Mouse (Mus musculus) kidney, embryonic 16.5 days (tissue): Measurements from ENCODE around the gene Xpr1. TPM values are rescaled to one million over a fixed set of nuclear protein-coding genes. Genes with fewer than 3 reads are reported as not detected.

ENCODE experiments used
- ATAC-seq: fragments of 200-750 bp; cut with Nextera tagmentation; 2 replicates; pipeline ENCODE4 v1.8.0; 2017; ENCODE audit warnings: moderate TSS enrichment; ENCODE audit not compliant: low FRiP score, low TSS enrichment
- H3K27ac ChIP-seq: fragments of 300-500 bp; sonication (generic); 2 replicates; pipeline ENCODE4 v1.5.1; 2014; ENCODE audit warnings: low read length
- H3K27me3 ChIP-seq: fragments of 300-500 bp; sonication (generic); 2 replicates; pipeline ENCODE4 v1.6.1; 2014; ENCODE audit warnings: low read length, control low read depth, mixed read lengths; ENCODE audit not compliant: insufficient read depth
- H3K36me3 ChIP-seq: fragments of 300-500 bp; sonication (generic); 2 replicates; pipeline ENCODE4 v1.6.1; 2014; ENCODE audit warnings: low read length, control low read depth, mixed read lengths; ENCODE audit not compliant: insufficient read depth
- H3K4me1 ChIP-seq: fragments of 300-500 bp; sonication (generic); 2 replicates; pipeline ENCODE4 v1.6.1; 2014; ENCODE audit warnings: low read length, control low read depth, mixed read lengths; ENCODE audit not compliant: insufficient read depth
- H3K4me2 ChIP-seq: fragments of 300-500 bp; sonication (generic); replicated peaks from 2 replicates; pipeline ENCODE4 v1.6.1; 2014; ENCODE audit warnings: low read depth, low read length
- H3K4me3 ChIP-seq: fragments of 300-500 bp; sonication (generic); 2 replicates; pipeline ENCODE4 v1.5.1; 2014; ENCODE audit warnings: mild to moderate bottlenecking, low read length
- H3K9ac ChIP-seq: fragments of 300-500 bp; sonication (generic); replicated peaks from 2 replicates; pipeline ENCODE4 v1.6.1; 2014; ENCODE audit warnings: low read length
- H3K9me3 ChIP-seq: fragments of 300-500 bp; sonication (generic); 2 replicates; pipeline ENCODE4 v1.6.1; 2016; ENCODE audit warnings: low read length, control low read depth
- WGBS: fragments of 180-500 bp; shearing (Covaris S2); extraction: QIAGEN DNeasy Blood & Tissue Kit; methylation state at CpG from one replicate; pipeline ENCODE4 v1.1.7; 2014; 5-methylcytosine and 5-hydroxymethylcytosine counted together
- polyA plus RNA-seq: library from polyadenylated mRNA; unstranded; fragments of >200 nt; fragmentation: Nextera tagmentation; extraction: Ambion mirVana; gene quantifications from 2 replicates; pipeline ENCODE4 v1.2.1, GENCODE M21; 2015

Xpr1 gene
- polyA plus RNA-seq, 1 experiment from 2014 or later: 9.2 TPM

DNA sequence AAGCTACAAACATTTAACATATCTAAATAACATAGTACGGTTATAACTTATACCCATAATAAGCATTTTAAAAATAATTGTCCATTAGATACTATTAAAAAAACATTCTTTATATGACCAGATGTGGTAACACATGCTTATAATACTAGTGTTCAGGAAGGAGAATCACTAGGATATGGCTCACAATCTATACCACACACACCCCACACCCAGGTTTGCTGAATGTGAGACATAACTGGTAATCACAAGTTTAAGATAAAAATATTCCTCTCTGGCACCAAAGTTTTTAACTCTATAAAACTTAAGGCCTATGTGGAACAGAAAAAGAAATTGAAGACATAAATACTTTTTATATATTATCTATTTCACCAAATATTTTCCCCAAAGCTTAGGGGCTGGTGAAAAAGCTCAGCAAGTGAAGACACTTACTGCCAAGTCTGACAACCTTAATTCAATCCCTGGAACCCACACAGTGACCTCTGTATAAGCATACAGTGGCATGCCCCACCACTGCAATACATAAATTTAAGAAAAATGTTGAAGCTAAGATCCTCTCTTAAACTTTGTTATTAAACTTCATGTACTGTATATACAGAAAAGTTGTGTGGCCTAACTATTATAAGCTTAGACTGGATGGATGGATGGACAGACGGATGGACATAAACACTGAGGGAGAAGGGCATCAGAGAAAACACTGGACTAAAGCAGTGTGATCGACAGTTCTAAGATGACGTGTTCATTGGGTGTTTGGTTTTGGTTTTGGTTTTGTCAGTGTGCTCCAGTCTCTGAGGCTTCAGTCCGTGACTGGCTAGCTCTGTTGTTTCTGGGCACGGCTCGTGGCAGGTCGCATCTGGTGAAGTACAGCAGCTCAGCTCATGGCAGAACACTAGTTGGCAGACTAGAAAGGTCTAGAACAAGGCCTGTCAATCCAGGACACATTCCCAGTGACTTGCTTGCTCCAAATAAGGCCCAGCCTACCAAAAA, 33.6 kb downstream of the Xpr1 start:
- no peaks in the 10 kb centered on the region for H3K27me3 ChIP-seq
- H3K27ac ChIP-seq: no peak overlapping the region
- peaks cover 4% of the 10 kb centered on the region for H3K4me1 ChIP-seq
- no peak for ATAC-seq
- 93% methylated on average over 8 of the region's 8 CpGs for WGBS
- no peak overlapping the region for H3K4me3 ChIP-seq
- no peak overlapping the region for H3K9ac ChIP-seq
- no peaks in the 10 kb centered on the region for H3K9me3 ChIP-seq
- H3K4me2 ChIP-seq: no peak overlapping the region
- no peaks in the 10 kb centered on the region for H3K36me3 ChIP-seq

DNA sequence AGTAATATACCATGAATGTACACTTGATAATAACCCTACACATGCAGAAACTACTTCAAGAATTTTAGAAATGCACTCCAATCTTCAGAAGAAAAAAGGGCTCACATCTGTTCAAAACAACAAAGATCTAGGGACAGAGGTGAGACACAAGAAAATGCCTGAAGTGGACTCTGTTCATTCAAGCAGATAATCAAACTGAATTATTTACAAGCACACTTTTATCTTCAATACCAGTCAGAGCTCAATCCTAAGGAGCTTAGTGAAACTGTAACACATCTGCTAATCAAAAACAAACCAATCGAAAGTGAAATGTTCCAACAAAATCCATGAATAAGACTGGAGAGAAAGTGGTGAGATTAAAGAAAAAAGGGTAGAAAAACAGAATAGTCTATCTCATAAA, 35.3 kb downstream of the Xpr1 start:
- H3K4me1 ChIP-seq: no peaks in the 10 kb centered on the region
- 64% methylated on average over 1 of the region's 1 CpGs for WGBS
- H3K9me3 ChIP-seq: no peaks in the 10 kb centered on the region
- ATAC-seq: no peak
- no peaks in the 10 kb centered on the region for H3K36me3 ChIP-seq
- H3K27ac ChIP-seq: no peak overlapping the region
- H3K4me3 ChIP-seq: no peak overlapping the region
- H3K4me2 ChIP-seq: no peak overlapping the region
- no peaks in the 10 kb centered on the region for H3K27me3 ChIP-seq
- H3K9ac ChIP-seq: no peak overlapping the region

DNA sequence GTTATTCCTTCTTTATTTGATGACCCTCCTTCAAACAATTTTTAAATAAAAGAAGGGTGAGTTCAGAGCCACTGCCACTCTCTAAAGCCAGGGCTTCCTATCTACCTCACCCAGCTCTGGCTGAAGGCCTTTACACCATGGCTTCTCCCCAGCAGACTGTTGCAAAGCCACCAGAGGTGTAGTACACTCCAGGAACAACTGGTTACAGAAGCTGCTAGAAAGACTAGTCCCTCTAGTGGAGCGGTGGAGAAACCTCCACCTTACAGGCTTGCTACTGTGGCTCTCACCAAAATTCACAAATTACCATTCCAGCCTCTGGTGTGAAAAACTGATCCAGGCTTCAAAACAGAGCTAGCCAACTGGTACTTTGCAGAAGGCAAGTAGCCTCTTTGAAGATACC, 37.9 kb downstream of the Xpr1 start:
- Histone ChIP-seq H3K36me3 (no peaks in the 10 kb centered on the region), H3K9ac (no peak overlapping the region), H3K4me3 (no peak overlapping the region), H3K4me1 (no peaks in the 10 kb centered on the region), H3K4me2 (no peak overlapping the region), H3K27ac (no peak overlapping the region), H3K9me3 (0 out of 2 replicates have a peak, but pooled peaks cover 3% of the 10 kb centered on the region), H3K27me3 (no peaks in the 10 kb centered on the region)
- 97% methylated on average over 1 of the region's 1 CpGs for WGBS
- ATAC-seq: no peak

DNA sequence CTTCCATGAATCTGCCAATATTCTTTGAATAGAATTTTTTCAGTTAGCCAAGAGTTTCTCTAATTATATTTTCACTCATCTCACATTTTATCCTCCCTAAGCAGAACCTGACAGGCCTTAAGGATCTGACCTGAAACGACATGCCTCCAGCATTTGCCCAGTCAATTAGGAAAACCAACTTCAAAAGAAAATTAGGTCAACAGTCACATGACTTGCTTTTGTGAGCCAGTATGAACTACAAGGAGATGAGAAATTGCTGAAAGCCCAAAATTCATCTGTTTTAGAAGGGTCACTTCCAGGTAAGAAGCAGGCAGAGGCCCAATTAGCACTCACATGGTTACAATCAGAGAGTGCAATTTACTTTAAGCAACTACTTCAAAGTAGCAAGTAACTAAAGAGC, 44.4 kb downstream of the Xpr1 start:
- 0 out of 2 replicates have a peak, but pooled peaks cover 3% of the 10 kb centered on the region for H3K9me3 ChIP-seq
- H3K27ac ChIP-seq: no peak overlapping the region
- H3K27me3 ChIP-seq: no peaks in the 10 kb centered on the region
- H3K4me2 ChIP-seq: no peak overlapping the region
- no peak overlapping the region for H3K4me3 ChIP-seq
- 25% methylated on average over 1 of the region's 1 CpGs for WGBS
- no peak overlapping the region for H3K9ac ChIP-seq
- no peaks in the 10 kb centered on the region for H3K36me3 ChIP-seq
- no peak for ATAC-seq
- H3K4me1 ChIP-seq: no peaks in the 10 kb centered on the region

DNA sequence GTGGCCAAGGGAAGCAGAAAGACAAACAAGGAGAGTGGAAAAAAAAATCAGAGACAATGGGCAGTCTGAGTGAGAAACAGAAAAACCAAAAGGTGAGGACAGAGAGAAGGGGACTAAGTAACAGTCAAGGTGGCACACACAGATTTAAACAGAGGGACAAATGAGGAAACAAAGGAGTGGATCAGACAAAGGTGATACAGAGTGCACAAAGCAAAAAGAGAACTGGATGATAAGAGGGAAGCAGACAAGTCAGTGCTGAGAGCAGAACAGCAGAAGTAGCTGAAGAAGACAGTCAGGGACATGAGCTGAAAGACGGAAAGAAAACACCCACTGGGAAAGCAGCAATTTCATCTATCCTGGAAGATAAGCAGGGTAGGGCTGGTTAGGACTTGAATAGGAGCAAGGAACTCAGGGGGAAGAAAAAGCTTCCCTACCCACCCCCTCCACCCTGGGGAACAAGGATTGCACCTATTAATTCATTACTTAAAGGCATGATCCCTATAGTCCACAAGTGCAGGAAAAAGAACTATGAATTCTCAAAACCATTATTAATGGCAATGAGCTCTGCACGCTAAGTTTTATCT, 47.0 kb downstream of the Xpr1 start:
- Histone ChIP-seq H3K4me2 (no peak overlapping the region), H3K27me3 (no peaks in the 10 kb centered on the region), H3K27ac (no peak overlapping the region), H3K4me3 (no peak overlapping the region), H3K9ac (no peak overlapping the region), H3K36me3 (no peaks in the 10 kb centered on the region), H3K9me3 (0 out of 2 replicates have a peak, but pooled peaks cover 3% of the 10 kb centered on the region), H3K4me1 (no peaks in the 10 kb centered on the region)
- ATAC-seq: no peak
- 68% methylated on average over 2 of the region's 2 CpGs for WGBS

DNA sequence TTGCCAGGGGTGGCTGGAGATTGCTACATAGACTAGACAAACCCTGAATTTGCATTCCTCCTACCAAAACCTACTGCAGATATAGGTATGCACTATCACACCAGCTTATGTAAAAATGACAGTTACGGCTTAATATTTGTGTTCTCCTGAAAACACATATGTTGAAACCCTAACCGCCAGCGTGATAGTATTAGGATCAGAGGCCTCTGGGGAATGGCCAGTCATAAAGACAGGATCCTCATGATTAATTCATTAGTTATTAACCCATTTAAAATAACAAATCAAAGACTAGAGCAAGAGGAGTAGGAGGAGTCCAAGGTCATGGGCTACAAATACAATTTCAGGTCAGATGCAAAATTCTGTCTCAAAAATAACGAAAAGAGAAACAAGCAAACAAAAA, 50.8 kb downstream of the Xpr1 start:
- H3K4me2 ChIP-seq: no peak overlapping the region
- WGBS: 81% methylated on average over 4 of the region's 4 CpGs
- H3K27me3 ChIP-seq: no peaks in the 10 kb centered on the region
- H3K36me3 ChIP-seq: no peaks in the 10 kb centered on the region
- no peak overlapping the region for H3K9ac ChIP-seq
- no peaks in the 10 kb centered on the region for H3K9me3 ChIP-seq
- no peak for ATAC-seq
- H3K4me3 ChIP-seq: no peak overlapping the region
- peaks cover 10% of the 10 kb centered on the region; the same call in 1 of the 2 replicates for H3K4me1 ChIP-seq
- no peak overlapping the region for H3K27ac ChIP-seq

DNA sequence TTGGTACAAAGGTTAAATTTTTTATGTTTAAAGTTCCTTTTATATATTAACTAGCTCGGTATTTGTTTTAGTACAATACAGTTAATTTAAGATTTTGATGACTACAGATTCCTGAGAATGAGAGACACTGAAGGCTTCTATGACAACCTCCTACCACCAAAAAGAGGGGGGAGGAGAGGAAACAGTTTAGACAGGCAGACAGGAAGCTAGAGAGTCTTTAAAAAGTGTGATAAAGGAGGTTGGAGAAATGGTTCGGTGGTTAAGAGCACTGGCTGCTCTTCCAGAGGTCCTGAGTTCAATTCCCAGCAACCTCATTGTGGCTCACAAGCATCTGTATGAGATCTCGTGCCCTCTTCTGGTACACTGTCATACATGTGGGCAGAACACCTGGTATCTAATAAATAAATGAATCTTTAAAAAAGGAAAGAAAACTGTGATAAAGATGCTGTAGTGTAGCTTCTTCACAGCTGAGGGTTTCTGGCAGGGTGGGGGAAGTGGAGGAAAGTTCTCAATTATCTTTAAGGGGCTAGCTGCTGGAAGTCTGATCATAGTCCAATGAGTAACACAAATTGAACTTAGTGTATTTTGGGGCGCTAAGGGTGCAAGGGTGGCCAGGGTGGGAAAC, 55.6 kb downstream of the Xpr1 start:
- no peak for ATAC-seq
- Histone ChIP-seq H3K4me1 (peaks cover 10% of the 10 kb centered on the region; the same call in 1 of the 2 replicates), H3K27ac (no peak overlapping the region), H3K9ac (no peak overlapping the region), H3K9me3 (no peaks in the 10 kb centered on the region), H3K27me3 (no peaks in the 10 kb centered on the region), H3K4me3 (no peak overlapping the region), H3K36me3 (no peaks in the 10 kb centered on the region), H3K4me2 (no peak overlapping the region)
- WGBS: 77% methylated on average over 4 of the region's 4 CpGs

DNA sequence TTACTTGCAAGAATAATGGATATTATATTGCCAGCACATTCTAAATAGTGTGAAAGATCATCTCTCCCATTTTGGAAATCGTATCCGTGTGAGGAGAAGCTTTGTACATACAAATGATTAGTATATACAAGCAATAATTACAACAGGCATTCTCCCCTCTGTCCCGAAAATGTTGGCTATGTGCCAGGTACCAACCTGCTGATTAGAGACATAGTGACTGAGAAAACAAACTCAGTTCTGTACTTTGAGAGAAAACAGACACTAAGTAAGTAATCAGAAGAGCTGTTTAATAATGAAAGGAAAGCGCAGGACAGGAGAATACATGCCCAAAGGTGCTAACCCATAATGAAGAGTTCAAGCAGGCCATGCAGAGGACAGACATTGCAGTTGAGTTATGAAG, 64.1 kb downstream of the Xpr1 start:
- H3K9ac ChIP-seq: no peak overlapping the region
- no peaks in the 10 kb centered on the region for H3K36me3 ChIP-seq
- H3K9me3 ChIP-seq: no peaks in the 10 kb centered on the region
- no peak for ATAC-seq
- no peaks in the 10 kb centered on the region for H3K4me1 ChIP-seq
- no peak overlapping the region for H3K4me2 ChIP-seq
- H3K4me3 ChIP-seq: no peak overlapping the region
- WGBS: 78% methylated on average over 4 of the region's 4 CpGs
- H3K27ac ChIP-seq: no peak overlapping the region
- no peaks in the 10 kb centered on the region for H3K27me3 ChIP-seq

DNA sequence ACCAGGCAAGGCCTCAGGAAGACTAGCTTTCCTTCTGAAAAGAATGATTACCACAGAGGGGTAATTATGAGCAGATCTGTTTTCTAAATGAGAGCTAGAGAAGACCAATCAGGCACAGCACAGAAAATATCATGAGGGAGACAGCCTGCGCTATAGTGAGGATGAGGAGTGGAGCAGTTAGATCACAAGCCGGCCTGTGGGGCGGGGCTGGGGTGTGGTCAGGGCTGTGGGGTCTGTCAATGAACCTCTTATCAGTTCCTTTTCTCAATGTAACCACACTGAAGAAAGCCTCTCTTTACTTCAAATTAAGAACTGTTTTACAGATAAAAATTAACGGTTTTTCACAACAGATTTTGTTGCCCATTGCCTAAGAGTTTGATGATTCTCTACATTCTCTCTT, 65.7 kb downstream of the Xpr1 start:
- Histone ChIP-seq H3K4me1 (no peaks in the 10 kb centered on the region), H3K27me3 (no peaks in the 10 kb centered on the region), H3K27ac (no peak overlapping the region), H3K4me3 (no peak overlapping the region), H3K9ac (no peak overlapping the region), H3K4me2 (no peak overlapping the region), H3K9me3 (no peaks in the 10 kb centered on the region), H3K36me3 (no peaks in the 10 kb centered on the region)
- 82% methylated on average over 4 of the region's 4 CpGs for WGBS
- no peak for ATAC-seq

DNA sequence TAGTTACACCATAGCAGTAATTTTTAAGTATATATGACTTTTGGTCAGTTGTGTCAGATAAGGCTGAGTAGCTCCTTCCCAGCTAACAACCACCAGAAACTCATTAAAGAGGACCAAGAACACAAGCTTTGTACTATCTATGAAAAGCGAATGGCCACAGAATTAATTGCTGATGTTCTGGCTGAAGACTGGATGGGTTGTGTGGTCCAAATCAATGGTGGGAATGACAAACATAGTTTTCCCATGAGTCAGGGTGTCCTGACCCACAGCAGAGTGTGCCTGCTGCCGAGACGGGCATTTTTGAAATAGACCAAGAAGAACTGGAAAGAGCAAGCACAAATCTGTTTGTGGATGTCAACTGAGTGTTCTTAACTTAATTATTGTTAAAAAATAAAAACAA, 68.7 kb downstream of the Xpr1 start:
- Histone ChIP-seq H3K9ac (no peak overlapping the region), H3K27ac (no peak overlapping the region), H3K36me3 (no peaks in the 10 kb centered on the region), H3K9me3 (no peaks in the 10 kb centered on the region), H3K27me3 (no peaks in the 10 kb centered on the region), H3K4me2 (no peak overlapping the region), H3K4me1 (no peaks in the 10 kb centered on the region), H3K4me3 (no peak overlapping the region)
- ATAC-seq: no peak
- 92% methylated on average over 3 of the region's 3 CpGs for WGBS
